Mouse (Mus musculus) neural tube, embryonic 12.5 days (tissue): Measurements from ENCODE around the gene Hsbp1. TPM values are rescaled to one million over a fixed set of nuclear protein-coding genes. Genes with fewer than 3 reads are reported as not detected.
"Not testable (repeated sequence)": the region's sequence is repeated elsewhere in the genome, so short reads cannot be mapped to it uniquely, and the experiment has no call there.

Experiments used
- ATAC-seq: fragments of 200-750 bp; cut with Nextera tagmentation; 2 replicates; pipeline ENCODE4 v1.8.0; 2017; ENCODE audit warnings: low read depth, mild to moderate bottlenecking, moderate TSS enrichment, moderate library complexity; ENCODE audit not compliant: low FRiP score
- H3K27ac ChIP-seq: fragments of 300-500 bp; sonication (generic); 2 replicates; pipeline ENCODE4 v1.5.1; 2016
- H3K27me3 ChIP-seq: fragments of 300-500 bp; sonication (generic); replicated peaks from 2 replicates; pipeline ENCODE4 v1.6.1; 2016; ENCODE audit warnings: mild to moderate bottlenecking
- H3K36me3 ChIP-seq: fragments of 300-500 bp; sonication (generic); 2 replicates; pipeline ENCODE4 v1.6.1; 2016; ENCODE audit warnings: mild to moderate bottlenecking
- H3K4me1 ChIP-seq: fragments of 300-500 bp; sonication (generic); 2 replicates; pipeline ENCODE4 v1.6.1; 2016
- H3K4me2 ChIP-seq: fragments of 300-500 bp; sonication (generic); replicated peaks from 2 replicates; pipeline ENCODE4 v1.6.1; 2016; ENCODE audit warnings: mild to moderate bottlenecking
- H3K4me3 ChIP-seq: fragments of 300-500 bp; sonication (generic); 2 replicates; pipeline ENCODE4 v1.5.1; 2016
- H3K9ac ChIP-seq: fragments of 300-500 bp; sonication (generic); 2 replicates; pipeline ENCODE4 v1.6.1; 2016; ENCODE audit warnings: mild to moderate bottlenecking
- H3K9me3 ChIP-seq: fragments of 300-500 bp; sonication (generic); 2 replicates; pipeline ENCODE4 v1.6.1; 2016; ENCODE audit warnings: mild to moderate bottlenecking
- whole genome bisulfite sequencing: fragments of 180-500 bp; shearing (Covaris S2); methylation state at CpG from one replicate; pipeline ENCODE4 v1.1.7; 2016; 5-methylcytosine and 5-hydroxymethylcytosine counted together
- polyA plus RNA-seq: library from polyadenylated mRNA; unstranded; fragments of >200 nt; fragmentation: Nextera tagmentation; extraction: Ambion mirVana; gene quantifications from 2 replicates; pipeline ENCODE4 v1.2.1, GENCODE M21; 2016

Hsbp1 gene
- polyA plus RNA-seq, 1 experiment from 2014 or later: 435 TPM

GRCm38 (mm10) chr8:119352977-119353658 lies 8.8 kb downstream of the Hsbp1 start:
- H3K4me3 ChIP-seq: no peak overlapping the region
- H3K9ac ChIP-seq: no peak overlapping the region
- no peak for ATAC-seq
- no peak overlapping the region for H3K4me2 ChIP-seq
- H3K27me3 ChIP-seq: no peaks in the 10 kb centered on the region
- H3K4me1 ChIP-seq: no peaks in the 10 kb centered on the region
- H3K36me3 ChIP-seq: peaks cover 28% of the 10 kb centered on the region
- H3K9me3 ChIP-seq: no peaks in the 10 kb centered on the region
- H3K27ac ChIP-seq: no peak overlapping the region
- 90% methylated on average over 10 of the region's 10 CpGs for WGBS

- no peak overlapping the region for H3K27ac ChIP-seq
- H3K27me3 ChIP-seq: no peaks in the 10 kb centered on the region
- H3K4me2 ChIP-seq: no peak overlapping the region
- H3K36me3 ChIP-seq: peaks cover 23% of the 10 kb centered on the region
- no peak overlapping the region for H3K9ac ChIP-seq
- H3K4me3 ChIP-seq: no peak overlapping the region
- no peak for ATAC-seq
- no peaks in the 10 kb centered on the region for H3K4me1 ChIP-seq
- 88% methylated on average over 6 of the region's 6 CpGs for WGBS
- H3K9me3 ChIP-seq: no peaks in the 10 kb centered on the region
Measured at GRCm38 (mm10) chr8:119353659-119354023, 9.4 kb downstream of the Hsbp1 start.

GRCm38 (mm10) chr8:119356631-119357030 lies 12.3 kb downstream of the Hsbp1 start:
- not testable (repeated sequence) for H3K9me3 ChIP-seq, H3K4me2 ChIP-seq, ATAC-seq, H3K36me3 ChIP-seq, H3K9ac ChIP-seq, H3K4me3 ChIP-seq, H3K27me3 ChIP-seq, H3K27ac ChIP-seq, H3K4me1 ChIP-seq
- WGBS: 65% methylated on average over 5 of the region's 5 CpGs

- Histone ChIP-seq H3K4me2 (no peak overlapping the region), H3K4me3 (no peak overlapping the region), H3K27ac (no peak overlapping the region), H3K27me3 (no peaks in the 10 kb centered on the region), H3K9ac (no peak overlapping the region), H3K4me1 (no peaks in the 10 kb centered on the region), H3K36me3 (no peaks in the 10 kb centered on the region), H3K9me3 (no peaks in the 10 kb centered on the region)
- WGBS: 83% methylated on average over 7 of the region's 7 CpGs
- no peak for ATAC-seq
Measured at GRCm38 (mm10) chr8:119358175-119358574, 13.9 kb downstream of the Hsbp1 start.

GRCm38 (mm10) chr8:119358836-119359235 lies 14.5 kb downstream of the Hsbp1 start:
- no peak overlapping the region for H3K4me2 ChIP-seq
- H3K9ac ChIP-seq: no peak overlapping the region
- no peak for ATAC-seq
- no peak overlapping the region for H3K4me3 ChIP-seq
- no peaks in the 10 kb centered on the region for H3K36me3 ChIP-seq
- WGBS: 55% methylated on average over 14 of the region's 14 CpGs
- H3K27me3 ChIP-seq: no peaks in the 10 kb centered on the region
- no peak overlapping the region for H3K27ac ChIP-seq
- H3K4me1 ChIP-seq: no peaks in the 10 kb centered on the region
- no peaks in the 10 kb centered on the region for H3K9me3 ChIP-seq

- ATAC-seq: no peak
- Histone ChIP-seq H3K4me1 (no peaks in the 10 kb centered on the region), H3K4me2 (no peak overlapping the region), H3K4me3 (no peak overlapping the region), H3K9me3 (no peaks in the 10 kb centered on the region), H3K27me3 (no peaks in the 10 kb centered on the region), H3K36me3 (no peaks in the 10 kb centered on the region), H3K27ac (no peak overlapping the region), H3K9ac (no peak overlapping the region)
- 72% methylated on average over 8 of the region's 8 CpGs for WGBS
Measured at GRCm38 (mm10) chr8:119360686-119361295, 16.5 kb downstream of the Hsbp1 start.

GRCm38 (mm10) chr8:119374716-119375115 lies 30.4 kb downstream of the Hsbp1 start:
- H3K27me3 ChIP-seq, H3K4me2 ChIP-seq, H3K27ac ChIP-seq, H3K4me1 ChIP-seq, H3K9me3 ChIP-seq, H3K9ac ChIP-seq, H3K4me3 ChIP-seq, ATAC-seq, H3K36me3 ChIP-seq: not testable (repeated sequence)
- 86% methylated on average over 9 of the region's 9 CpGs for WGBS

GRCm38 (mm10) chr8:119378476-119378875 lies 34.2 kb downstream of the Hsbp1 start:
- no peak for ATAC-seq
- no peaks in the 10 kb centered on the region for H3K27me3 ChIP-seq
- H3K27ac ChIP-seq: no peak overlapping the region
- H3K9ac ChIP-seq: no peak overlapping the region
- no peak overlapping the region for H3K4me3 ChIP-seq
- 52% methylated on average over 7 of the region's 7 CpGs for WGBS
- H3K4me1 ChIP-seq: no peaks in the 10 kb centered on the region
- no peaks in the 10 kb centered on the region for H3K36me3 ChIP-seq
- H3K9me3 ChIP-seq: no peaks in the 10 kb centered on the region
- H3K4me2 ChIP-seq: no peak overlapping the region

GRCm38 (mm10) chr8:119380619-119381018 lies 36.3 kb downstream of the Hsbp1 start:
- H3K9ac ChIP-seq: no peak overlapping the region
- ATAC-seq: no peak
- no peak overlapping the region for H3K4me3 ChIP-seq
- H3K27me3 ChIP-seq: no peaks in the 10 kb centered on the region
- H3K27ac ChIP-seq: no peak overlapping the region
- H3K4me2 ChIP-seq: no peak overlapping the region
- H3K9me3 ChIP-seq: no peaks in the 10 kb centered on the region
- H3K4me1 ChIP-seq: no peaks in the 10 kb centered on the region
- H3K36me3 ChIP-seq: no peaks in the 10 kb centered on the region
- 37% methylated on average over 4 of the region's 4 CpGs for WGBS

- H3K4me3 ChIP-seq: no peak overlapping the region
- no peaks in the 10 kb centered on the region for H3K27me3 ChIP-seq
- no peaks in the 10 kb centered on the region for H3K36me3 ChIP-seq
- no peaks in the 10 kb centered on the region for H3K9me3 ChIP-seq
- H3K27ac ChIP-seq: no peak overlapping the region
- H3K4me1 ChIP-seq: no peaks in the 10 kb centered on the region
- H3K4me2 ChIP-seq: no peak overlapping the region
- ATAC-seq: no peak
- 21% methylated on average over 10 of the region's 10 CpGs for WGBS
- no peak overlapping the region for H3K9ac ChIP-seq
Measured at GRCm38 (mm10) chr8:119384478-119384877, 40.2 kb downstream of the Hsbp1 start.

- H3K4me2 ChIP-seq: no peak overlapping the region
- H3K36me3 ChIP-seq: no peaks in the 10 kb centered on the region
- H3K9me3 ChIP-seq: no peaks in the 10 kb centered on the region
- no peak for ATAC-seq
- no peaks in the 10 kb centered on the region for H3K27me3 ChIP-seq
- no peaks in the 10 kb centered on the region for H3K4me1 ChIP-seq
- no peak overlapping the region for H3K27ac ChIP-seq
- no peak overlapping the region for H3K4me3 ChIP-seq
- 80% methylated on average over 6 of the region's 6 CpGs for WGBS
- H3K9ac ChIP-seq: no peak overlapping the region
Measured at GRCm38 (mm10) chr8:119385854-119386253, 41.6 kb downstream of the Hsbp1 start.

- Histone ChIP-seq H3K27me3 (no peaks in the 10 kb centered on the region), H3K36me3 (no peaks in the 10 kb centered on the region), H3K4me2 (no peak overlapping the region), H3K9me3 (no peaks in the 10 kb centered on the region), H3K27ac (no peak overlapping the region), H3K4me3 (no peak overlapping the region), H3K9ac (no peak overlapping the region), H3K4me1 (no peaks in the 10 kb centered on the region)
- 79% methylated on average over 6 of the region's 6 CpGs for WGBS
- ATAC-seq: no peak
Measured at GRCm38 (mm10) chr8:119386988-119387387, 42.7 kb downstream of the Hsbp1 start.

- ATAC-seq: no peak
- H3K4me1 ChIP-seq: peaks cover 13% of the 10 kb centered on the region
- H3K36me3 ChIP-seq: no peaks in the 10 kb centered on the region
- H3K27me3 ChIP-seq: no peaks in the 10 kb centered on the region
- peak overlapping the region; percentile 93 for H3K4me3 ChIP-seq
- WGBS: 82% methylated on average over 9 of the region's 9 CpGs
- no peaks in the 10 kb centered on the region for H3K9me3 ChIP-seq
- H3K4me2 ChIP-seq: peak overlapping the region; percentile 100
- H3K27ac ChIP-seq: no peak overlapping the region
- peak overlapping the region; percentile 94 for H3K9ac ChIP-seq
Measured at GRCm38 (mm10) chr8:119394097-119394496, 49.8 kb downstream of the Hsbp1 start.
